Mouse (Mus musculus) testis, adult 2 months (tissue): ENCODE data around the gene Jak3. TPM values are rescaled to one million over a fixed set of nuclear protein-coding genes. Genes with fewer than 3 reads are reported as not detected.

Experiments used
- H3K27ac ChIP-seq: fragments of 200-500 bp; 2 replicates; pipeline ENCODE4 v1.5.1; 2012; ENCODE audit warnings: low read depth, low read length; ENCODE audit not compliant: control insufficient read depth, insufficient read depth
- H3K27me3 ChIP-seq: fragments of 200-500 bp; 2 replicates; pipeline ENCODE4 v1.6.1; 2012; ENCODE audit warnings: mild to moderate bottlenecking, low read length, moderate library complexity; ENCODE audit not compliant: control insufficient read depth, insufficient read depth
- H3K36me3 ChIP-seq: fragments of 200-500 bp; 2 replicates; pipeline ENCODE4 v1.6.1; 2012; ENCODE audit warnings: mild to moderate bottlenecking, low read length; ENCODE audit not compliant: control insufficient read depth, insufficient read depth
- H3K4me1 ChIP-seq: fragments of 200-500 bp; 2 replicates; pipeline ENCODE4 v1.6.1; 2012; ENCODE audit warnings: low read length; ENCODE audit not compliant: control insufficient read depth, insufficient read depth
- H3K4me3 ChIP-seq: fragments of 200-500 bp; 2 replicates; pipeline ENCODE4 v1.5.1; 2012; ENCODE audit warnings: low read depth, mild to moderate bottlenecking, low read length, moderate library complexity, mixed read lengths; ENCODE audit not compliant: control insufficient read depth
- CTCF ChIP-seq: fragments of 200-500 bp; IDR thresholded peaks from 2 replicates; pipeline ENCODE4 v1.5.1; 2012; ENCODE audit warnings: low read depth, mild to moderate bottlenecking, inconsistent platforms, low read length, moderate library complexity; ENCODE audit not compliant: control insufficient read depth, insufficient read depth, insufficient replicate concordance
- POLR2A ChIP-seq: fragments of 200-500 bp; IDR thresholded peaks from 2 replicates; pipeline ENCODE4 v1.6.1; 2012; ENCODE audit warnings: low read depth, mild to moderate bottlenecking, inconsistent platforms, low read length, moderate library complexity; ENCODE audit not compliant: control insufficient read depth
- polyA plus RNA-seq: library from polyadenylated mRNA; depleted of rRNA; stranded (reverse); fragments of >200 nt; gene quantifications from 2 replicates; pipeline ENCODE4 v1.2.3, GENCODE M21; 2012

Gene Jak3
- polyA plus RNA-seq, 1 experiment, result 8.4 TPM

DNA sequence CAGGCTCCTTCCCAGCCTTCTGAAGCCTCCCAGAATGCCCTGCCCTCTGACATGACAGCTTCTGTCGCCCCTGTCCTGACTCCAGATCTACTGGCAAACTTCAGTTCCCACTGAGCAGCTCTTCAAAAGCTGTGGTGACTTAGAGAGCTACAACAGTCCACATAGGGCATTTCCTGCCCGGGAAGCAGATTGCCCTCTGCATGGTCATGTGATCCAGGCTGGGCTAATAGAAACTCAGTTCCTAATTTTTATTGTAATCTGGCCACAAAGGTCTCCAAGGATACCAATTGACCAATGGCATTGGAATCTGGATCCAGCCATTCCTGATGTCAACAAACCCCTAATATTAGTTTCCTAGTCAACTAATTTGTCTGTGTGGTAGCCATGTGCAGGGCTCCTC lies 44.2 kb upstream of the Jak3 start:
- Histone ChIP-seq H3K27ac (no peak overlapping the region), H3K4me1 (peaks cover 38% of the 10 kb centered on the region), H3K27me3 (no peaks in the 10 kb centered on the region), H3K4me3 (no peak overlapping the region), H3K36me3 (no peaks in the 10 kb centered on the region)
- TF ChIP-seq CTCF (no peak), POLR2A (no peak)

DNA sequence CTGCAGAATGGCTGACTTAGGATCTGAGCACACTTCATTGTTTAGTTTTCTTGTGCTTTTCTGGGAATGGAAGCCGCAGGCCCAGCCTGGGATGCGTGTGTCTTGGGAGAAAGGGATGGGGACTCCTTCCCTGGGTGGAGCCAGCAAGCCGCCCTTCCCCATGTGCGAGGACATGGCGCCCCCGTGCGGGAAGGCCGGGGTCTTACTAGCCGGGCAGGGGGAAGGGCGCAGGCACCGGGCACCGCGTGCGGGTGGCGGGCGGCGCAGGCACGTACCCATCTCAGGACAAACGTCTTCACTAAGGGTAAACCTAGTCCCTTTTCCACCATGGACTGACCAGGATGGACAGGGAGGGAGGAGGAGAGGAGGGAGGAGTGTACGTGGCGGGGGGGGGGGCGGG lies 42.9 kb upstream of the Jak3 start:
- Histone ChIP-seq H3K27ac (no peak overlapping the region), H3K27me3 (no peaks in the 10 kb centered on the region), H3K36me3 (no peaks in the 10 kb centered on the region), H3K4me1 (peaks cover 35% of the 10 kb centered on the region), H3K4me3 (no peak overlapping the region)
- TF ChIP-seq POLR2A (no peak), CTCF (peak; percentile 37; the same call in 1 of the 2 replicates)

GRCm38 (mm10) chr8:71633981-71634667 lies 42.0 kb upstream of the Jak3 start:
- Histone ChIP-seq H3K27me3 (no peaks in the 10 kb centered on the region), H3K4me3 (peak overlapping the region; percentile 3)

GRCm38 (mm10) chr8:71637149-71638095 lies 38.7 kb upstream of the Jak3 start:
- no peak for TF ChIP-seq POLR2A
- TF ChIP-seq CTCF, result no peak
- Histone ChIP-seq H3K36me3 (no peaks in the 10 kb centered on the region), H3K4me3 (no peak overlapping the region), H3K27ac (no peak overlapping the region), H3K27me3 (no peaks in the 10 kb centered on the region), H3K4me1 (peaks cover 15% of the 10 kb centered on the region)

More at GRCm38 (mm10) chr8:71633981-71634667, 42.0 kb upstream of the Jak3 start:
- peaks cover 29% of the 10 kb centered on the region for H3K4me1 ChIP-seq
- TF ChIP-seq CTCF (no peak), POLR2A (no peak)
- H3K36me3 ChIP-seq, result no peaks in the 10 kb centered on the region
- H3K27ac ChIP-seq, result no peak overlapping the region

DNA sequence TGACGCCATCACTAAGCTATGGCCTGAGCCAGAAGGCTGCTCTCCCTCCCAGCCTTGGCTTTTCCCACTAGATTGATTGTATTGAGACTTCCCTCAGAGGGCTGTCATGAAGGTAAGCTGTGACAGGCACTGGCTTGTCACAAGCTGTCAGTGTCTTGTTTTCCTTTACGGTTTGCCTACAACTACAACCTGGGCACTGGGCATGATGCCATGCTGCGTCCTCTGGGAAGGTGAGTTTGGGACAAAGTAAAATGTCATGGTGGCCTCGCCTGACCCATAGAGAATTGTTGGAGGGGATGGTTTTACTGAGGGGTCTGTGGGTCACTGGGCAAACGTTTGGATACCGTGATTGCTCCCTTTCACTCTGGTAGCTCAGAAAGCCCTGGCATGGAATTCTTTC lies 37.8 kb upstream of the Jak3 start:
- Histone ChIP-seq H3K4me1 (peaks cover 11% of the 10 kb centered on the region), H3K27ac (no peak overlapping the region), H3K4me3 (no peak overlapping the region), H3K36me3 (no peaks in the 10 kb centered on the region), H3K27me3 (no peaks in the 10 kb centered on the region)
- no peak for TF ChIP-seq POLR2A
- no peak for TF ChIP-seq CTCF

DNA sequence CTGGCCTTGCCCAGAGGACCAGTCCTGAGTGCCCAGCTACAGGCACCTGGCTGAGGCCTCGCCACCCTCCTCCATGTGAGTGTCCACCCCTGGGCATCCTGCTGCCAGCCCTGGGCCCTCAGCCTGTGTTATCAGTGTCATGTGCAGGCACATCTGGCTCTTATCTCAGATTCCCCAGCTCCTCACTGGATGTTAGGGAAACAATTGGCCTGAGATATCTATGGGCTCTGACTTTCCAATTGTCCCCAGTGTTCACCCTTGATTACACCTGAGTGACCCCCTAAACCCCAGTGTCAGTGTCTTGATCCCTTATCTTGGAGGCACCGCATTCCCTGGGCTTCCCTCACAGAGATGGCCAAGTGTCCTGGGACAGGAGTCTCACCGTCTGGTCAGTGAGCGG lies 36.8 kb upstream of the Jak3 start:
- no peak for TF ChIP-seq POLR2A
- TF ChIP-seq CTCF, result no peak
- H3K4me3 ChIP-seq, result no peak overlapping the region
- no peaks in the 10 kb centered on the region for H3K36me3 ChIP-seq
- H3K27me3 ChIP-seq, result no peaks in the 10 kb centered on the region
- peaks cover 3% of the 10 kb centered on the region for H3K4me1 ChIP-seq
- no peak overlapping the region for H3K27ac ChIP-seq

- TF ChIP-seq POLR2A (no peak), CTCF (no peak)
- Histone ChIP-seq H3K4me3 (no peak overlapping the region), H3K36me3 (no peaks in the 10 kb centered on the region), H3K27ac (no peak overlapping the region), H3K4me1 (no peaks in the 10 kb centered on the region), H3K27me3 (no peaks in the 10 kb centered on the region)
Observed at GRCm38 (mm10) chr8:71645510-71645909, 30.6 kb upstream of the Jak3 start.
